Mouse (Mus musculus): ENCODE results near the gene Gm11758.
"Not testable (repeated sequence)": the region's sequence is repeated elsewhere in the genome, so short reads cannot be mapped to it uniquely, and the experiment has no call there.

DNA sequence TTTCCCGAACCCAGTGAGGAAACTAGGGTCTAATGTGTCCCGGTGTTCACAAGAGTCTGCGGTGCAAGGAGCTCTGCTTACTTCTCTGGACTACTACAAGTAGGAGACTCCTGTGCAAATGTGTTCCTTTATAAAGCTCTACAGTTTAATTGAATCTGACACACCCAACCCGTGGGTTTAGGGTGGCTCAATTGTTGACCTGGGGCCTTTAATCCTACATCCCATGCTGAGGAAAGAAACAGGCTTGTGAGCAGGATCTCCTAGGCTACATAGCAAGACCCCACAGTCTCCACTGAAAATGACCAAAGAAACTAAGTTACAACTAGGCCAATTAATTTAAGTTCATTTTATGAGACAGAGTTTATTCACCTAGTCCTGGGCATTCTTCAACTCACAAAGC is 14.9 kb upstream of the Gm11758 start, which contains the start of gene Gm11757:
- TF ChIP-seq FLI1 (IDR thresholded peaks at IDR 0.05; ENCODE audit: low read length); GATA1 (IDR thresholded peaks at IDR 0.05; ENCODE audit: borderline replicate concordance, low read length): not testable (repeated sequence)
